Mouse (Mus musculus) kidney, embryonic 15.5 days (tissue): ENCODE data around the gene 1700074P13Rik. TPM values are rescaled to one million over a fixed set of nuclear protein-coding genes. Genes with fewer than 3 reads are reported as not detected.

ENCODE experiments used
- polyA plus RNA-seq: library from polyadenylated mRNA; unstranded; fragments of >200 nt; fragmentation: Nextera tagmentation; extraction: Ambion mirVana; gene quantifications from 2 replicates; pipeline ENCODE4 v1.2.1, GENCODE M21; 2015

The 1700074P13Rik gene
- polyA plus RNA-seq, 1 experiment from 2014 or later: not detected

Other genes with a start within 250 kb of the 1700074P13Rik start
- not detected in 2 replicates for gene Moxd2, start 53.1 kb downstream of the 1700074P13Rik start, polyA plus RNA-seq
- gene Prss58, start 40.2 kb downstream of the 1700074P13Rik start, polyA plus RNA-seq: not detected in 2 replicates
- gene Gm4744, start 11.3 kb upstream of the 1700074P13Rik start, polyA plus RNA-seq: not detected in 2 replicates
- gene 1810009J06Rik, start 24.2 kb upstream of the 1700074P13Rik start, polyA plus RNA-seq: not detected in 2 replicates
- gene Gm2663, start 58.9 kb upstream of the 1700074P13Rik start, polyA plus RNA-seq: not detected in 2 replicates
- not detected in 2 replicates for gene 2210010C04Rik, start 95.0 kb upstream of the 1700074P13Rik start, polyA plus RNA-seq